Mouse (Mus musculus) cerebellum, adult 9-11 months (tissue): Measurements from ENCODE around the gene Mettl24.

Experiments used
- DNase-seq: peaks from one replicate; pipeline ENCODE4 v3.0.0; 2022

Mettl24 gene

DNA sequence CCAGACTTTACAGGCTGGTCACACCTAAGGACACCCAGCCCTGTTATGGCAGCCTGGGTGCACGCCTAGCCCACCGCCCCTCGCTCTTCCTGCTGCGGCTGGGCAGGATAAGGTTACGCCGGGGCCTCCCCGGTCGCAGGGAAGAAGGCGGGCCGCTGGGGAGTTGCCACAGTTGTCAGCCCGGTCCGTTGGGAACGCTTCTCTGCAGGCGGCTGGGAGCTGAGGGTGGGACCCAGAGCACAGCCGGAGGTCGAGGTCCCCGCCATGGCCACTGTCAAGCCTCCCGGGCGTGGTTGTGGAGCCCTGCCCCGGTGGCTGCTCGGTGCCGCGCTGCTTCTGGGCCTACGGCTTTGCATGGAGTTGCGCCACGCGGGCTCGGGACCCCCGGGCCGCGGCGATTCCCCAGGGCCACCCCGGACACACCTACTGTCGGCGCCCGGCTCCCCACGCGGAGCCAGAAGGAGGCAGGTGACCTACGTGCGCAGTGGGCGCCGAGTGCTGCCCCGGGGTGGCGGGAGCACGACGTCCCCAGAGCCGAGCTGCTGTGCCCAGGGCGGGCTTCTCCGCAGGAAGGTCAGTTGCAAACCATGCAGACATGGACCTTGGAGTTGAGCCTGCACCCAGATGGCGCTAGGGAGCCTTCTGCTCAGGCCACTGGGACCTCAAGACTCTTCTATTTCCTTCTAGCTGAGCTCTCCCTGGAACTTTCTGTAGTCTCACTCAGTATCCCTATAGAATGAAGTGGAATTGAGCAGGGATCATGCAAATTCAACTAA lies at the start of gene Mettl24:
Gene Mettl24 (plus strand): TSS at position 191 of the 776 bp plus-strand sequence.
- peak; percentile 76 for DNase-seq

DNA sequence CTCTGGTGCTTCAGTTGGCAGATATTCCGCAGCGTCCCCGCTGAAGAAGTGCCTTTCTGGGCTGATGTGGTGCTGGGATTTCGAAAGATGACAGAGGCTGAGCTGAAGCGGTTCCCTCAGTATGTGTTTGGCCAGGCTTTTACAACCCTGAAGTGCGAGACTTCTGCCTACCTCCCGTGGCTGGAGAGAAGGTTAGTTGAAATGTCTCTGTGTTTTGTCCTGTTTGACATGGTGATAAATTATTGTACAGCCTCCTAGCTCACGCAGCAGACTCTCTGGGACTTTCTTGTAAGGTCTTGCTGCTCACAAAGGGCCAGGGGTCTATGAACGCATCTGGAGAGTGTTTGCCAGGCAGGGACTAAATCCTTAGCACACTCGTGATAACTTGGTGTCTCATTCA lies 45.8 kb upstream of the Mettl24 start:
- no peak for DNase-seq

DNA sequence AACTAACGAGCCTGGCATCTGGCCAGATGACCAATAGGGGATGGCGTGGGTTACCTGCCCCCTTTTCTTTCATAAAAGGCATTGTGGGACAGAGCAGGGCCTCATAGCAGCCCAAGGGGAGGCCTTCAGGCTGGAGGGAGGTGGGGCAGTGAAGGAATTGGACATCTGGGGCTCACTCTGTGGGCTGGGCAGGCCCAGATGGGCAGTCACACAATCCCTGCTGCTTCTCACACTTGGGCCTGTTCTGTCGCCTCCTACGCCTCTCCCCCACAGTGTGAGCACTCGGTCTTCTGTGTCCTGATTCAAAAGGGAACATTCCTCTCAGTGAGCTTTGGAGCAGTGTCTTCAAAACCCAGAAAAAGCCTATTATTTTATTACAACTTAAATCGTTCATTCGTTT lies 44.8 kb upstream of the Mettl24 start:
- DNase-seq: peak; percentile 86

DNA sequence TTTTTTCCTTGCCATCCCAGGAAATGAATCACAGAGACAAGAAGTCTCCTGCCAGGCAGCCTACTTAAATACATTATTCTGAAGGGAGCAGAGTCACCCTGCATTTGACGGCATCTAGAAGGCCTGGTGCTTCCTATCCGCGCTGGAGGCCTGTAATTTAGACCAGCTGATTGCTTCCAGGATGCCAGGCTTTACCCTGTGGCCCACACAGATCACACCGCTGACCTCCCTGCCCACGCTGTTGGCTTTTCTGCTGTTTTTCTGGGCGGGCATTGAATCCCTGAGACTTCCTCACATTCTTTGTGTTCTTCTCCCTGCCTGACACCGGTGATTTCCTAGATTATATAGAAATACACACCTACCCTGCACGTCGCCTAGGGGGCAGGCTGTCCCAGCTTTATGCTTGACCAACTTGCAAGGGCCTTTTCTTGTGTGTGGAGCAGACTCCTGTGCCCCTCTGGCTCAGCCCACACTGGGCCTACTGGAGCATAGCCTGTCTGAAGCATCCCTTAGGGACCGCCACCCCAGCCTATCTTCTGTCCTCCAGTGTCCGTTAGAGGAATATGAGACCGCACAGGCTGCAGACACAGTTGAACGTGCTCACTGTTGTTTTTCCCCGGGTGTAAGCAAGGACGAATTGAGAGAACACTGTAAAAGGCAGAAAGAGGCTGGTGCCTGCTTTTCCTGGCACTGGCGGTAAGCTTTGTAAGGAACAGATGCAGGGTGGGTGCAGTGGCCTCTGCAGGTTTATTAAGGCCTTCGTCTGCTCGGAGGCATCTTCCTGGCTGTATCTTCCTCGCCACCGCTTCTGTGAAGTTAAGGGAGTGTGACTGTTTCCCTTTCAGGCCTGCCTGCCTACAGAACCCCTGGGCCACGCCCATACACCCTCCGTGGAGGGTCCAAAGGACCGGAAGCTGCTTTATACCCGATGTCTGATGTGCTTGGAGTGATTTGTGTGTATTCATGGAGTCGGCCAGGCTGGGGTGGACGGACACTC lies 44.0 kb upstream of the Mettl24 start:
- DNase-seq: peak; percentile 65

DNA sequence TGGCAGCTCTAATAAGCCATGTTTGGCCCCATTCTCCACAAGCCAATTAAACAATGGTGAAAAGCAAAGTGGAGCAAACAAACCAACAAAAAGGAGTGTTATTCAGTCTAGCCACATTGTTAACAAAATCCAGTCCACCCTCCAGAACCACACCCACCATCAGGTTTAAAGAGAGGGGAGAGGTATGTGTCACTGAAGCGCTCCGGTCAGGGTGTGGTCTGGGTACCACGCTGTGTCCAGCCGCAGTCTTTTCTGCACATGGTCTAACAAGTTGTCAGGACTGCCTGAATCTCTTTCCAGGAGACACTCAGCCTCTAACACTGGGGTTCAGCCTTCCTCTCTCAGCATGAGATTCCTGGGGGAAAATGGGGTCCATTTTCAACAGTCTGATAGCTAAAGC lies 42.7 kb upstream of the Mettl24 start:
- DNase-seq: no peak

DNA sequence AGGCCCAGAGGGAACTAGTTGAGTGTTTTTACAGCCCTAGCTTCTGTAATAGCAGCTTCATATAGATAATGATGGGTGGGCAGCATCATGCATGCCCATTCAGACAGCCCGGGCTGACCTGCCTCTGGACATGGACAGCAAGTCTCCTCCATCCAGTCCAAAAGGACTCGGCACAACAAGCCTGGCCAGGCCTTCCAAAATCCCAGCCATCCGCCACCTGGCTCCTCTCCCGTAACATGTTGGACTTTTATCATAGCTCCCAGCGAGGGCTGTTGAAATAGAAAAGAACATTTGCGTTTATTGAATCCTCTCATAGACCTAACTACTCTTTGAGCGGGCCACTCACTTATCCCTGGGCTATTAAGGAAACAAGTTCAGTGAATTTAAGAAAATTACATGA lies 41.2 kb upstream of the Mettl24 start:
- peak; percentile 78 for DNase-seq

DNA sequence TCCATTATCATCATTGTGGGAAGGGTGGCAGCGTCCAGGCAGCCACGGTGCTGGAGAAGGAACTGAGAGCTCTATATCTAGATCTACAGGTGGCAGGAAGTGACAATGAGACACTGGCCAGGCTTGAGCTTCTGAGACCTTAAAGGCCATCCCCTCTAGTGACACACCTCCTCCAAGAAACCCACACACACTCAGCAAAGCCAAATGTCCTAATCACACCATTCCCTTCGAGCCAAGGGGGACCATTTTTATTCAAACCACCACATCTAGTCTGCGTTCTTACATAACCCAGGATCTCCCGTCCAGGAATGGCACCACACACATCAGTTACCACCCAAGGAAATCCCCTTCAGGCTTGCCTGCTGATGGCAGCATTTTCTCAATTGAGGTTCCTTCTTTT lies 40.0 kb upstream of the Mettl24 start:
- no peak for DNase-seq

DNA sequence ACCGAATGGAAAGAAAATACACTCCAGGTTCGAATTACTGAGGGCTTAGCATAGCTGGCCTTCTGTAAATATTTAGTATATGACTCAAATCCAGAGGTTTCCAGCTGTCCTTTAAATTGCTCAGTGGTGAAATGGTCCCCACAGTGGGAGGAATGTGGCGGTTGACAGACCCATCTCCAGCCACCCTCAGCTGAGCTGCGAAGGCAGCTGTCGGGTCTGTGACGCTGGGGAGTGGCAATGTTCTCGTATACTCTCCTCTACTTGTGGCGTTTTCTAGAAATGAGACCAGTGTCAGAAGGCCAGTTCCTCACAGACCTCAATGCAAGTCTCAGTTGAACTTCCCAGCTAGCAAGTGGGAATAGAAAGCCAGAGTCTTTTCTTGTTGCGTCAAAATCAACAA lies 38.6 kb upstream of the Mettl24 start:
- DNase-seq: no peak

DNA sequence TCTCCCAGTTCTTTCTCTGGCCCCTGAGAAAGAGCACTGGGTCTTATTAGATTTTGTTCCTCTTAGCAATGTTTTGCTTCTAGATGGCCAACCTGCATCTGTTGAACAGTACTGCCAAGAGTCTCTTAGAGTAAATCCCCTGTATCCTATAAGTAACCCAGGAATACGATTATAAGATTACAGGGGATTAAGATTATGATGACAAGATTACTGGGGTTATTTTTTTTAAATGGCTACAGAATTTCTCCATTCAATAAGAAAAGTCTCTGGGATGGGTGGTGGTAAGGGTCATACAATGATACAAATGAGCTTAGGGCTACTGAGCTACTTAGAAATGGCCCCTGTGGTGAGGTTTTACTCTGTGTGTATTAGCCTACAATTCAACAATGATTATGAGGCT lies 37.7 kb upstream of the Mettl24 start:
- no peak for DNase-seq

DNA sequence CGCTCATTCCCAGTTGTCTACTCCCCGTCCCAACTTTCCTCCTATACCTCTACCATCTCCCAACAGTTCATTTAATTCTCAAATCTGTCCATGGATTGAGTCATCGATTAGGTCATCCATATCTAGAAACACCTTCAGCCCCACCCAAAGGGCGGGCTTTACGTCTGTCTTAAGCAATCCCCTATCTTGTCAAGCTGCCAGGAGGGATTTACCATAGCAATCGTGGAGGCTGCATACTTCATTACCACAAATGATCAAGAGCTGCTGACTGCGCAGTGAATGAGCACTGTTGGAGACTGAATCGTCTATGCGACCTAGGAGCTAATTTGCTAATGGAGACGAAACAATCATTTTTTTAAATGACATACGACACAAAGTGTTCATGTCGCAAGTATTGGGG lies 34.3 kb upstream of the Mettl24 start:
- DNase-seq: no peak

DNA sequence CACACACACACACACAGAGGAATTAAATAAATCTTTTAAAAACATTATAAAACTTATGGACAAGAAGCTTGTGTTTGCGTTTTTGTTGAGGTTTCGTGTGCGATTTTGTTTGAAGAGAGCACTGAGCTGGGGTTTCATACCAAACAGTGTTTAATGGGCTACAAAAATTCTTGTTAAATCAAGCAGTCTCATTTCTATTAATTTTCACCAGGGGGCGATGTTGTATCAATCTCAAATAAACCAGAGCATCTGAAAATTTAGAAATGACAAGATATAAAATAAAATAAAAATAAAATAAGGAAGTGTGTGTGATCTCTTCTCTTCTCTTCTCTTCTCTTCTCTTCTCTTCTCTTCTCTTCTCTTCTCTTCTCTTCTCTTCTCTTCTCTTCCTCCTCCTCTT lies 33.4 kb upstream of the Mettl24 start:
- DNase-seq: no peak

DNA sequence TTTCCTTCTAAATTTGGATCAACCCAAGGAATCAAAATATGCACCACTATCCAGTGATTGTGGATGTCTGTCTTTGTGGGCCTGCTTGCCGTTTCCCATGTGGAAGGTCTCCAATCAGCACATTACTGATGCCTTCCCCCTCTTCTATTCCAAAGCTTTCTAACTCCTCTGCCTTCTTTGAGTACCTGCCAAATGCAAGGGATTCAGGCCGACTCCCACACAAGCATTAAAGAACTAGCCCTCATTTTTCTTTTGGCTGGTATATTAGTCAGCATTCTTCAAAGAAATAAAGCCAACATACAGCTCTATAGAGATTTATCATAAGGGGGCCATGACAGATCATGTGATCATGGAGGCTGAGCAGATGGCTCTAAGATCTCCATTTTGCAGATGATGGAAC lies 31.4 kb upstream of the Mettl24 start:
- DNase-seq: no peak

DNA sequence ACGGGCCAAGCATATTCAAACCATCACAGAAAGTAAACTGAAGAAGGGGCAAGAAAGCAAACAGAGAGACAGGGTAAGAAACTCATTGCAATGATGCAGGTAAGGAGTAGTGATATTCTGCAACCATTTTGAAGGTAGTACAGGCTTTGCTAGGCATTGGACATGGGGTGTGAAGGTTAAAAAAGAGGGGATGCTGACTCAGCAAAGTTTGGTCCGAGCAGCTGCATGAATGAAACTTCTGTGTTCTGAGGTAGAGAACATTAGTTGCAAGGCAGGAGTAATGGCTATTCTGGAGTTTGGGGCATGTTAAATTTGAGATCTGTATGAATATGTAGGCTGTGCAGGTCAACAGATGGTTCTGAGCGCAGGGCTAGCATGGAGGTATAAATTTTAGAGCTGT lies 17.8 kb upstream of the Mettl24 start:
- DNase-seq: no peak

DNA sequence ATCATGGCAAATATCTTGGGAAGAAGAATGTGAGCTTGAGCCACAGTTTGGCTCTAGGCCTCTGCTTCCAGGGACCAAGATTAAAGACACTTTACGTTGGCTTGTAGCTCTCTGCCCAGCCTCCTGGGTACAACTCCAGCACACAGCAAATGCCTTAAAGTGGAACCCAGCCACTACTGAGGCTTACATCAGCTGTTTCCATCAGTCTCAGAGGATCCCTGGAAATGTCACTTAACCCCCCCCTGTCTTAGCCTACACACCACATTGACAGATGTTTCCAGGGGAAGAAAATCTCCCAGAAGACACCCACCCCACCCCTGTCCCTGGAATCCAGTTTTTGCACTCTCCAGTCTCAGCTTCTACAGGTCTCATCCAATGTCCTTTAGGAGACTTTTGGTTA lies 16.1 kb upstream of the Mettl24 start:
- no peak for DNase-seq

DNA sequence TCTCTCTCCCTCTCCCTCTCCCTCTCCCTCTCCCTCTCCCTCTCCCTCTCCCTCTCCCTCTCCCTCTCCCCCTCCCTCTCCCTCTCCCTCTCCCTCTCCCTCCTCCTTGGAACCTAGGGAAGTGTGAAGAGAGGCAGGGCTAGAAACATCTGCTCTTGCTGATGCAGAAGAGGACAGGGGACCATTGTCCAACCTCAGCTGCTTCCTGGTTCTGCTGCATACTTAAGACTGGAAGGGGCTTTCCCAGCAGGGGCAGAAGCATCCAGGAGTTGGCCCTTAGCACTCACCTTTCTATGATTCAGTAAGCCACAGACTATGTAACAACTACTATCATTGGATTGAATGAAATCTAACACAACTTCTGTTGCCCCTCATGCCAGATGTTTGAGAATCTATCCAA lies 14.4 kb upstream of the Mettl24 start:
- DNase-seq: no peak

DNA sequence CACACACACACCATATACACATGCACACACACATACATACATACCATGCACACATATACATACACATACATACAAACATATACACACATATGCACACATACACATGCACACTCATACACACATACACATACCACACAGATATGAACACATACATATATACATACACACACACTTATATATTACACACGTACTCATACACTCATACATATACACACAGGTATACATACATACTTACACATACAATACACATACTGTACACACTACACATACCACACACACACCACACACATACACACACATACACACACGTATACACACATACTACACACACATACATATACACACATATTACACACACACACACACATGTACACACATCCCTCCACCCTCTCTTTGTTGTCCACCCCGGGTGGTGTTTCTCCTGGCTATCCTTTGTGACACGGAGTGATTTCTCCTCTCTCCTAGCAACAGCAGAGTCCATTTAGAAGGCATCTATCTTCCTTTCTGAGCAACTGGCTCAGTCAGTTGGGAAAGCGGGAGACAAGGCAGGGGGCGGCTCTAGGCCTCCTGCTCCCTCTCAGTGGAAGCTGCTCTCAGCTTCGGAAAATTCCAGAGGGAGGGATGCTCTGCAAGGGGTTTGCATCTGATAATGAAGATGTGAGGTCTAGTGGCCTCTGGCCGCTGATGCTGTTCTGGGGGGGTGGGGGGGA lies 10.3 kb upstream of the Mettl24 start:
- DNase-seq: no peak

DNA sequence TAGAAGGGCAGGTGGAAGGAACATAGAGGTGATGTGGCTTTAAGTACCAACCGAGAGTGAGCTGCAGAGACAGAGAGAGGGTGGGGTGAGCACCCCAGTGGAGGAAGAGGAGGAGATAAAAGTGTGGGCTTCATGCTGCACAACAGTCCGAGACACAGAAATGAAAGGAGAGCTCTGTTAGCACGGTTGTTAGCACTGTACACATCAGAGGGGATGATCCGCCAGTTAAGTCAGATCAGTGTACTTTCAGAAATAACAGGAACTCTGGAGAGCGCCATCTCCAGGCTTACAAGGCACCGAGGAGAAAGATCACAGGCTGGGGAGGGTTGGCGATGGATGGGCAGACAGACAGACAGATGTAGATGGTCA lies 9.8 kb upstream of the Mettl24 start:
- DNase-seq: no peak

DNA sequence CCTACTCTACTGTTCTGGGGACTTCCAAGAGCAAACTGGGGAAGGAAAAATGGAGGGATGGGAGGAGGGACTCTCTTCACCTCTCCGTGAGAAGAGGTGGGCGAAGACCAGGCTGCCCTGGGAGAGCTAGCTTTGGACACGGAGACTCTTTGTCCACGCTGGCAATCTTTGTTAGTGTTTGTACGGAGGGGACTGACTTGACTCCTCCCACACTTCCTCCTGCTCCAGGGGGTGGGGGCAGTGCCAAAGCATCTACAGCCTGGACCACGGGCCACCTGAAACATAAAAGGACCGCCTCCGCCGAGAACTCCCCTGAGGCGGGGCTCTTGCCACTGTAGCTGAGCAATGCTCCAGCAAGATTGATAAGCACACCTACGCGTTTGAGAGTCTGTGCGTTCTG lies 8.9 kb upstream of the Mettl24 start:
- no peak for DNase-seq

DNA sequence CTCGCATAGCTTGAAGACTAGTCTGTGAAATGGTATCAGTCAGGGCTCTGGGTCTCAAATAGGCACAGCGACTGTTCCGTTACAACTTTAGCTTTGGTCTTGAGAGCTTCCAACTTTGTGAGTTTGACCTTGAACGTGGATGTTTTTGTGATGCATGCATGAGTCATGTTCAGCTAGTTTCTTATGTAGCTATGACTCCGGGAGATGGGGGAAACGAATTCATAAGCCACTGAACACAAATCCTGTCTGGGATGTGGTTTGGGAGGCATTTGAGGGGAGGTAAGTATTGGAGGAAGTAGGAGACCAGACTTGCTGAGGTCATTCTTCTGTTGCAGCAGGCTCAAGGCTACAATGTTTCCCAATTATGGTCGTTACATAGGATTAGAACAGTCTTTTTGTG lies 7.2 kb upstream of the Mettl24 start:
- no peak for DNase-seq

DNA sequence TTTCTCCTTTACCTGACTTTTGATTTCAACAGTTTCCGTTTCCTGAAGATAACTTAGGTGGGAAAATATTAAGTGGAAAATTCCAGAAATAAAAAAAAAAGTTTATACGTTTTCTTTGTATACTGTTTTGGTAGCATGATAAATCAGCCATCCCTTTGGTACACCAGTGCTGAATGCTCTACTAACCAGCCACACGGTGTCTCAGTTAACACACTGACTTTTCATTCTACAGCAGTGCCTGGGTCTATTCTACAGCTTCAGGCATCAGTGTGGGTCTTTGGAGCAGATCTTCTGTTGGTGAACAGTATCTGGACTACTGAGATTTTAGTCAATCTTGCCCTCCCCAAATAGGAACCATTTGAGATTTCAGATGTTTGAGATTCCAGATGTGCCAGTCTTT lies 4.6 kb upstream of the Mettl24 start:
- no peak for DNase-seq

DNA sequence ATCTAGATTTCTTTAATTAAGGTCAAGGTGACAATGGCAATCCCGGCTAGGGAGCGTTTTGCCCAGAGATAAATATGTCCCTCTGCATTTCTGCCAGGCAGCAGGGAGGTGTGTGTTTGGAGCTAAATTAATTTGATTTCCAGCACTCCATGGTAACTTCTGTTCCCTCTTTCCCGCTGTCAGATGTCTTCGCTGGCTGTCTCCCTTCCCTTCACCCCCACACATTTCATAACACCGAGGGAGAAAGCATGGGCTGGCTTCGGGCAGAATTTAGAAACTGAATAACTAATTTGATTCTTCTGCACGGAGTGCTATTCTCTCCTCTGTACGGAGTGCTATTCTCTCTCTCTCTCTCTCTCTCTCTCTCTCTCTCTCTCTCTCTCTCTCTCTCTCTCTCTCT lies 612 bp upstream of the Mettl24 start:
- peak; percentile 48 for DNase-seq

DNA sequence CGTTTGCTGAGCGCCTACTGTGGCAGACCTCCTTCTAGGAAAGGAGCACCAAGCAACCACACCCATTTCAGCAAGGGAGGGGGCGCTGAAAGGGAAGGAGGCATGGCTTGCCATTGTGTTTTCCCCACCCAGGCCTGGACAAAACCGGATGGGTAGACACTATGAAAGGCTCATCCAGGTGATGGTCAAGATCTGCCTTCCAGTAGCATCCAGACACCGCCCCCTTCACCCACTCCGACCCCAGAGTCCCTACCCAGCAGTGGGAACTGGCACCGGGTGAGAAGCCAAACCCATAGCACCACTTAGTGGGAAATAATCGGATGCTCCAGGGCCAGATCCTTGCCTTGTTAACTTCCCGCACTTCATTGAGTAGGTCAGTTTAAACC lies 779 bp downstream of the Mettl24 start:
- no peak for DNase-seq

DNA sequence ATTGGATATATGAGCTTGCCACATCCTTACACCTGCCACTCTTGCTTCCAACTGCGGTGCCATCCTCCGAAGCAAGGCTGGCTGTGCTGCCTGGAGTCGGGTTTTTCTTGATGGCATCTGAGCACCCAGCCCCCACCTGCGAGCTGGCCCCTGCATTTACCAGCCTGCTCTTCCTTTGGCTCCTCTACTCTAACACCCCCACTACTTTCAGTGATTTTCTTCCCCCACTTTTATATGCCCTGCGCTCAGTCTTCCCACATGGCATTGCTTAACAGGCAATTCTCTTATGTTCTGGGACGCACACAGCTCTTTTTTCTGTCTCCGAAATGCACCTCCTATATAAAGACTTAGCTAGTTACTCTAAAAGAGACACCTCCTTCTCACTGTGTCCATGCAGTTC lies 1.2 kb downstream of the Mettl24 start:
- DNase-seq: no peak

DNA sequence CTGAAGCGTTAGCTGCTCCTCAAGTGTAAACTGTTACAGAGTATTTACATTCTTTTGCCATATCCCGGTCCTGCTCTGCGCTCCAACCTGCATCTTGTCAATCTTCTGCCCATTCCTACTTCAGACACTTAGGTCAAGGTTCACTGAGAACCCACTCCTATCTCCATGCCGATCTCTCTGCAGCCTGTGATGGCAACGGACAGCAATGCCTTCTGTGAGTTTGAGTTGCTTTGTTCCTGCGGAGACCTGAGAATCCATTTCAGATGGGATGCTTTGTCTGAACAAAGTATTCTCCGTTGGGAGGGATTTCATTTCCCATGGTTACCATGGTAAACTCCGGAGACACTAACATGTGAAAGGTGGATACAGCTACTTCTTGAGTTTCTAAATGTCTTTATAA lies 2.6 kb downstream of the Mettl24 start:
- no peak for DNase-seq
